Mouse (Mus musculus): Measurements from ENCODE around the gene Apobec4.
"Not testable (repeated sequence)": the region's sequence is repeated elsewhere in the genome, so short reads cannot be mapped to it uniquely, and the experiment has no call there.

The Apobec4 gene

DNA sequence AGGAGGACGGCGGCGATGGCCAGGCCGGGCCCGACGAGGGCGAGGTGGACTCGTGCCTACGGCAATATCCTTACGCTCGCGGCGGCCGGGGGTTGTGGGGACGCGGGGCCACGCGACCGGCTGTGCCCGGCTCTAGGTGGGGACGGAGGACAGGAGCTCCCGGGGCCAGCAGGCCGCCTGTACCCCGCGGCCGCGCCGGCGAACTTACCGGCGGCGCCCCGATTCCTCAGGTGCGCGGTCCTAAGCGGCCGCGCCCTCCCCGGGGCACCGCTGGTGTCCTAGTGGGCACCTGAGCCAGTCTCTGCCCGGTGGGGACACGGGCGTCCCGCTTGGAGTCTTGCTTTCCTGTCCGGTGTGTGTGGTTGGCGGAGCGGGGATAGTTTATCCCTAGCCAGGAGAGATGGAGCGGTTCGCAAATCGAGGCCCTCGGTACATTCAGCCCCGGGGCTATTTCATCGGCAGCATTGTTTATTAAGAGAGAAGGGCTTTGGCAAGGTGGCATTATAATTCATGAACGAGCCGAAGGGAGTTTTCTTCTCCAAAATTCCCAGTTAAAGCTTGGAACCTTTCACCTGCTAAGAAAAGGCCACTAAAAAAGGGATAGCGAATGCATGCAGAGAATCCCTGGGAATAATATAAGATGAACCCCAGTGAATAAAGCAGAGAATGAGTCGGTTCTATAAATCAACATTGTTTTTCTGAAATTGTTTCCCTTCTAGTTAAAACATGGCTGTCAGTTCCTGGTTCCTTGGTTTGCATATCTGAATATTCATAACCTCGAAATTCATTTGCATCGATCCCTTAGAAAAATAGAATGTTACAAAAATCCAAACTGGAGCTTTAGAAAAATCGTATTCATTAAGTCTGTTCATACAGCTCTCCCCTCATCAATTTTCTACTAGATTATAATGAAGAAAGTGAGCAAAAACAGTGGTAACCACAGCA lies 16.7 kb downstream of the Apobec4 start:
- no peak for DNase-seq (ENCODE audit: low spot score in 2 of 2)

GRCm38 (mm10) chr1:152767749-152768488 lies 17.6 kb downstream of the Apobec4 start:
- peak; percentile 65 to 86 for DNase-seq (ENCODE audit: low spot score in 2 of 2)

DNA sequence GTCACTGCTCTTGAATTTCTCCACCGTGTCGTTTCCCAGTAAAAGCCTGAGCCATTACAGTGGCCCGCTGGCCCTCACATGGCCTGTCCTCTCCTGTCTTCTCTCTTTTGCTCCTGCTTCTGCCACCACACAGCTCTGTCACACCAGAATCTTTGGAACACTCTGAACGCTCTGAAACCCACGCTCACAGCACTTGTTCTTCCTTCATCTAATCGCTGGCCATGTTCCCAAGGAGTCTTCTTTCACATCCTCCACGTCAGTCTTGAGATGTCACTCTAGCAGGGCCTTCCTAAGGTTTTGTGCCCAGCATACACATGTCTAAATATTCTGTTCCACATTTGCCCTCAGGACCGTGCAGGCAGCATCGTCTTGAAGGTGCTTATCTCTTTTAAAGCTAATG lies 20.7 kb downstream of the Apobec4 start:
- DNase-seq (ENCODE audit: low spot score in 2 of 2): no peak

- not testable (repeated sequence) for DNase-seq (ENCODE audit: low spot score in 2 of 2)
Observed at GRCm38 (mm10) chr1:152774601-152775000, 24.2 kb downstream of the Apobec4 start.

- DNase-seq (ENCODE audit: low spot score in 2 of 2): peak in 1 of 2 experiments; percentile 57
Observed at GRCm38 (mm10) chr1:152779071-152779737, 28.9 kb downstream of the Apobec4 start.

- no peak for DNase-seq (ENCODE audit: low spot score in 2 of 2)
Observed at GRCm38 (mm10) chr1:152784620-152785019, 34.3 kb downstream of the Apobec4 start.

- not testable (repeated sequence) for DNase-seq (ENCODE audit: low spot score in 2 of 2)
Observed at GRCm38 (mm10) chr1:152785446-152785845, 35.1 kb downstream of the Apobec4 start.

GRCm38 (mm10) chr1:152786953-152787352 lies 36.6 kb downstream of the Apobec4 start:
- DNase-seq (ENCODE audit: low spot score in 2 of 2): no peak

GRCm38 (mm10) chr1:152788121-152788660 lies 37.8 kb downstream of the Apobec4 start:
- DNase-seq (ENCODE audit: low spot score in 2 of 2): no peak

GRCm38 (mm10) chr1:152790254-152790653 lies 39.9 kb downstream of the Apobec4 start:
- DNase-seq (ENCODE audit: low spot score in 2 of 2): peak in 1 of 2 experiments; percentile 29

DNA sequence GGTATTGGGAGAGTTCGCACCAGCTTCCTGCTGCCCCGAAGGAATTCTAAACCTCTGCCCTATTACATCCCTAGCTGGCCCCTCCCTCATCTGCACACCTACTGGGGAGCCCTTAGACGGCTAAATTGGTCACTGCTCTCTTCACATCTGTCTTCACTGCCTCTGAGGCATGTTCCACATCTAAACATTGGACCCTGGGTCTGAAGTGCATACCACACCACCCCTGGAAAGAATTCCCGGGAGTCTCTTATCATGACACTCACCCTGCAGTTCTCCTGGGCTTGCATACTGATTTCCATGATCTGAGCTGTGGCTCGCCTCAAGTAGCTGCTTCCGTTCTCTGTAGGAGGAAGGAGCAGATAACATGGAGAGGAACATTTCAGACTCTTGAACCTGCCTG lies 40.5 kb downstream of the Apobec4 start:
- no peak for DNase-seq (ENCODE audit: low spot score in 2 of 2)

GRCm38 (mm10) chr1:152791269-152791668 lies 40.9 kb downstream of the Apobec4 start:
- no peak for DNase-seq (ENCODE audit: low spot score in 2 of 2)

DNA sequence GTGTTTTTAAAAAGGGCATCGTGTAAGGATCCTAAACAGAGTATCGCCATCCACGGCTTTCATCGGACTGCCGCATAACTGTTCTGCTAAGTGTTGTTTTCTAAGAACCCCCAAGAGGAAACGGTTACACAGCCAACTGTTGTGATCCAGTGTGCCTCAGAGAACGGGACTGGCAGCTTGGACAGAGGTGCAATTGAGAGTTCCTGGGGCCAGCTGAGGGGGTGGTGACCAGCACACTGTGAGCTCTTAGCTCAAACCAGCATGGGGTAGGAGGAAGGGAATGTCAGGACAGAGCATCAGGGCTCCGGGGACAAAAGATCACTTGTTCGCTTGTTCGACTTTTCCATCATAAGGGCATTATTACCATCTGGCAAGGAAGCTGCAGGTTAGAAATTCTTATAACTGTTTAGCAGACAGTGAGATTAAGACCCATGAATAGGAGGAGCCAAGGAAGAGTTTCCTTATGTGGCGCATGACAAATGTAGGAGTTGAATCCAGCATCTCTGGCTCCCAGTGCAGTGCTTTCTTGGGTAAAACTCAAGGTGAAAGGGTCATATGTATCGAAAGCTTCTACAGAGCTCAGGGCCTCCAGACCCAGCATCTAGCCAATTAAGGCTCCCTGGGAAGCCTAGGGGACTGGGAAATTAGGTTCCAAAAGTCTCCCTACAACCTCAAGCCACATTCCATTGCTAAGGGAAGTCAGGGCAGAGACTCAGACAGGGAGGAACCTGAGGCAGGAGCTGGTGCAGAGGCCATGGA lies 42.6 kb downstream of the Apobec4 start:
- no peak for DNase-seq (ENCODE audit: low spot score in 2 of 2)

GRCm38 (mm10) chr1:152793495-152794130 lies 43.3 kb downstream of the Apobec4 start:
- no peak for DNase-seq (ENCODE audit: low spot score in 2 of 2)

DNA sequence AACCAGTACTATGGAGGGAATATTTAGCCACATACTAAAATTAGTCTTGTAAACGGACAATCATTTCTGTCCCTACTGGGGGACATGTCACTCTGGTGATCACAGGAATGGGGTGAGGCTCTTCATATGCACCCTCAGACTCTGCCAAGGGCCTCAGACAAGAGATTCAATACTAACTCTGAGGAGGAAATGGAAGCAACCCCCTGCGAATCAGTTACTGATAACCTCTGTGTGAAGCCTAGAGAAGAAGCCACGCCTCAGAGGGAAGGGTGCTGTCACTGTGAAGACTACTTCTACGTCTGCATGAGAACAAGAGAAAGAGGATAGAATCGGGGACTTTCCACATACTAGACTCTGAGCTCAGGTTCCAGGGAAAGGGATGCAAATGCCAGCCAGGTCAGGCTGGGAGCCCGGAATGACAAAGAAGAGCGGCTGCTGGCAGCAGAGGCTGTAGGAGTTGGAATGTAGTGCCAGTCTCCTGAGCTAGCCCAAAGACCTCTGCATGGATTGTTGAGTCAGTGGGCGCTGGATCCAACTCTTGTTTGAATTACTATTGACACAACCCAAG lies 45.4 kb downstream of the Apobec4 start:
- DNase-seq (ENCODE audit: low spot score in 2 of 2): no peak

DNA sequence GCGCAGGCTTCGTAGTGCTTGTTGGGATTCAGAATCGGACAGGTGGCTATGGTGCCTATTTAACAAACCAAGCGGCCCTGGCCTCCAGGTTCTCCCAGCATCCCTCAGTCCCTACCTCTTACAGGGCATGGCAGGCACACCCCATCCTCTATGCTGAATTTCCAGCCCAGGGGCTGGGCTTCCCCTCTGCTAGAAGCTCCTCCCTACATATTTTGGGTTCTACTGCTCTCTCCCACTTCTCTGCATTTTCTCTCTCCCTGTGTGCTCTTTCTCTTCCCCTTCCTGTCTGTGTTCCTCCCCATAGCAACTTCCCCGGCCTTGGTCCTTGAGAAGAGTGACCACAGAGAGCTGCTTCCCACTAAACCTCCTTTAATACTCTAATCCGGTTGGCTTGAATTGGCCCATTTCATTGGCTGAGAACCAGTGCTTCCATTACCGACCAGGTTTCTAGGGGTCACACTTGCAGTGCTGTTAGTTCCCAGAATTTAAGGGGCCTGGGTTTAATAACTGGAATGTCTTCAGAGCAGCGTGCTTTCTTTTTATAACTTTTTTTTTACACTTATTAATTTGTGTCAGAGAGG lies 46.4 kb downstream of the Apobec4 start:
- DNase-seq (ENCODE audit: low spot score in 2 of 2): no peak

GRCm38 (mm10) chr1:152798125-152798524 lies 47.8 kb downstream of the Apobec4 start:
- no peak for DNase-seq (ENCODE audit: low spot score in 2 of 2)

GRCm38 (mm10) chr1:152799897-152800296 lies 49.5 kb downstream of the Apobec4 start, which contains the start of gene Ncf2:
TSS of gene Ncf2 (plus strand) at chr1:152800194.
- no peak for DNase-seq (ENCODE audit: low spot score in 2 of 2)

DNA sequence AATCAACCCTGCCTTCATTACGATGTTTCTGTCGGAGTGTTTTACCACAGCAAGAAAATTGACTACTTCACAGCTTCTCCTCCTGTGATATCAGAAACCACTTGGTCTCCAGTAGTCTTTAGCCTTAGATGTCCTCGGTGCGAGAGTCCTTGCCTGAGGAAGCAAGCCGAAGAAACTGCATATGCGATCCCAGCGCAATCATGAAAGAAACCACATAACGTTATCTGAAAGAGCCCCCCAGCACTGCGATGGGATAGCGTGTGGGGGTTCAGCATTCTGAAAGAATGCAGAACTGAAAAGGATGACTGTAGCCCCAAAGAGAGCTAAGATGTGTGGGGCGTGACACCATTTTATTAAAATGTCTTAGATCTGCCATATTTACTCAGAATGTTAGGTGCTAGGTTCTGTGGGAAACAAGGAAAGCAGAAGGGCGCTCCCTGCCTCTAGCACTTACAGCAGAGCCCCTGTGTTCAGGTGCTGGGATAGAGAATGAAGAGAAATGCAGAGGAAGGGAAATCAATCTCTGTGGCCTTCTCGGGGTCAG lies 50.4 kb downstream of the Apobec4 start:
- no peak for DNase-seq (ENCODE audit: low spot score in 2 of 2)

All from cerebellum, postnatal 4 days (tissue).